Mouse (Mus musculus) spleen, adult 2 months (tissue): ENCODE data around the gene 1700014D04Rik.

Experiments
- CTCF ChIP-seq: fragments of 200-500 bp; IDR thresholded peaks from 2 replicates; pipeline ENCODE4 v1.5.1; 2011; ENCODE audit warnings: mild to moderate bottlenecking, inconsistent platforms; ENCODE audit not compliant: insufficient read depth, insufficient read length, insufficient replicate concordance; ENCODE audit errors: extremely low read depth
- POLR2A ChIP-seq: fragments of 200-500 bp; IDR thresholded peaks from 2 replicates; pipeline ENCODE4 v1.6.1; 2011; ENCODE audit warnings: low read depth, low read length, inconsistent platforms

DNA sequence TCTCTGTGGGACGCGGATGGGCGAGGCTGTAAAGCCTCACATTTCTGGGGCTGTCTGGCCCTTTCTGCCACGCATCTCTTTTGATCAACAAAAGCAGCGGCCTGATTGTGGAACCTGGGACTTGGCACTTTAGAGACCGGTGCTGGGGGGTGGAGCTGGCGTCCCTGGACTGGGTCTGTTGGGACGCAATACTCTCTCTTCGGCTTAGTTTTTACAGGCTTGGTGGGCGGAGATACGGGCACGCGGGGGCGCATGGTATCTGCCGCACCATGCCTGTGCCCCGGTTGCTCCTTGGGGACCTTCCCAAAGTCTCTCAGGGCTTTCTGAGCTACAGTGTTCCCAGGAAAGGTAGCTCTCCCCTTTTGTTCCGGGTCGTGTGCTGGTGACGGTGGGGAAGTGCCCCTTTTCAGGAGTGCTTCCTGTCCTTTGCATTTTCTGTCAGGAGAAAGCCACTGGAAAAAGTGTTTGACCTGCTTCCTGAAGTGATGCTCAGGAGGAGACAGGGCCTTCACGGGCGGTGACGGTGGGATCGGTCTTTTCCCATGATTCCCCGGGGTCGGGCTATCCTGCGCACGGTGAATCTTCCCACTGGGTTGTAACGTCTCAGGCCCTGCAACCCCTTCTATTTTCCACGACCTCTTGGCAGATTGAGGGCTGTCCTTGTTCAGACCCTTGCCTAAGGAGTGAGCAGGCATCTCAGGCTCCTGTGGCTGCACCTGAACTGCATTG, 20.2 kb downstream of the 1700014D04Rik start:
- TF ChIP-seq CTCF (no peak), POLR2A (no peak)
